Mouse (Mus musculus) CH12.LX (cell line): ENCODE measurements around the gene Gal3st2. TPM values are rescaled to one million over a fixed set of nuclear protein-coding genes. Genes with fewer than 3 reads are reported as not detected.
"Not testable (repeated sequence)": the region's sequence is repeated elsewhere in the genome, so short reads cannot be mapped to it uniquely, and the experiment has no call there.

Experiments used
- DNase-seq: peaks from one replicate; pipeline ENCODE4 v3.0.0-alpha.2; 2013; ENCODE audit errors: extremely low read depth
- H3K27ac ChIP-seq: 2 replicates; pipeline ENCODE4 v1.5.1; 2012; ENCODE audit warnings: low read depth, mild to moderate bottlenecking, control low read depth, moderate library complexity; ENCODE audit not compliant: insufficient read depth
- H3K27me3 ChIP-seq: replicated peaks from 2 replicates; pipeline ENCODE3; 2012; ENCODE audit warnings: inconsistent platforms
- H3K36me3 ChIP-seq, 2 experiments: replicated peaks in 1 of 2; 2 replicates each; pipeline versions ENCODE3 to v1.6.1; 2012; ENCODE audit warnings: inconsistent platforms in 1 of 2, low read length in 1 of 2, mild to moderate bottlenecking in 1 of 2, mixed read lengths in 1 of 2, moderate library complexity in 1 of 2; ENCODE audit not compliant: control insufficient read depth in 1 of 2, insufficient read depth in 1 of 2
- H3K4me1 ChIP-seq, 2 experiments: 2 replicates each; pipeline ENCODE4 v1.6.1; 2012; ENCODE audit warnings: inconsistent platforms in 1 of 2, moderate library complexity in 1 of 2; ENCODE audit not compliant: insufficient read depth in 2 of 2, control insufficient read depth in 1 of 2
- H3K4me2 ChIP-seq: 2 replicates; pipeline ENCODE4 v1.6.1; 2012; ENCODE audit warnings: low read depth, mild to moderate bottlenecking, control low read depth; ENCODE audit not compliant: poor library complexity, insufficient read depth, severe bottlenecking
- H3K4me3 ChIP-seq, 3 experiments: fragments of 150-350 bp in 1 of 3; sonication (generic) in 1 of 3; replicated peaks in 1 of 3; 2 replicates each; pipeline versions ENCODE3 to v1.5.1; 2011 to 2012; ENCODE audit warnings: low read depth in 2 of 3, low read length in 2 of 3, mild to moderate bottlenecking in 2 of 3, moderate library complexity in 2 of 3, control low read depth in 1 of 3, improper control_type of control experiment in 1 of 3, inconsistent platforms in 1 of 3, mixed read lengths in 1 of 3; ENCODE audit not compliant: poor library complexity in 1 of 3
- H3K79me2 ChIP-seq: replicated peaks from 2 replicates; pipeline ENCODE4 v1.6.1; 2012; ENCODE audit warnings: mild to moderate bottlenecking, moderate library complexity; ENCODE audit not compliant: control insufficient read depth, poor library complexity, insufficient read depth, severe bottlenecking; ENCODE audit errors: extremely low read depth
- H3K9ac ChIP-seq: 2 replicates; pipeline ENCODE4 v1.6.1; 2012; ENCODE audit warnings: low read depth, mild to moderate bottlenecking, control low read depth, moderate library complexity; ENCODE audit not compliant: insufficient read depth
- H3K9me3 ChIP-seq: replicated peaks from 2 replicates; pipeline ENCODE3; 2012; ENCODE audit warnings: low read length, inconsistent platforms, mixed read lengths
- CTCF ChIP-seq, 2 experiments: IDR thresholded peaks in 1 of 2; conservative IDR thresholded peaks in 1 of 2; 2 replicates each; pipeline ENCODE4 v1.5.1; 2011 to 2012; ENCODE audit warnings: low read depth in 2 of 2, low read length in 2 of 2, improper control_type of control experiment in 1 of 2, inconsistent platforms in 1 of 2, mild to moderate bottlenecking in 1 of 2, moderate library complexity in 1 of 2
- E2F4 ChIP-seq: IDR thresholded peaks from 2 replicates; pipeline ENCODE4 v1.6.1; 2011; ENCODE audit warnings: low read depth, low read length, improper control_type of control experiment; ENCODE audit not compliant: insufficient replicate concordance
- ELF1 ChIP-seq: IDR thresholded peaks from 2 replicates; pipeline ENCODE4 v1.6.1; 2014; ENCODE audit warnings: low read depth, mild to moderate bottlenecking, inconsistent platforms, low read length, improper control_type of control experiment
- EP300 ChIP-seq: IDR thresholded peaks from 2 replicates; pipeline ENCODE4 v1.6.1; 2011; ENCODE audit warnings: low read length, improper control_type of control experiment
- GABPA ChIP-seq: IDR thresholded peaks from 2 replicates; pipeline ENCODE4 v1.6.1; 2012; ENCODE audit warnings: low read depth, low read length, improper control_type of control experiment, inconsistent platforms; ENCODE audit not compliant: insufficient replicate concordance
- KAT2A ChIP-seq: IDR thresholded peaks from 2 replicates; pipeline ENCODE4 v1.6.1; 2012; ENCODE audit warnings: low read length, improper control_type of control experiment, inconsistent platforms; ENCODE audit not compliant: insufficient replicate concordance
- MAX ChIP-seq: IDR thresholded peaks from 2 replicates; pipeline ENCODE4 v1.6.1; 2011; ENCODE audit warnings: low read length, improper control_type of control experiment
- MXI1 ChIP-seq: IDR thresholded peaks from 2 replicates; pipeline ENCODE4 v1.6.1; 2011; ENCODE audit warnings: mild to moderate bottlenecking, low read depth, low read length, improper control_type of control experiment
- MYC ChIP-seq: IDR thresholded peaks from 2 replicates; pipeline ENCODE4 v1.6.1; 2011; ENCODE audit warnings: low read depth, mild to moderate bottlenecking, improper control_type of control experiment, low read length
- PAX5 ChIP-seq: IDR thresholded peaks from 2 replicates; pipeline ENCODE4 v1.6.1; 2012; ENCODE audit warnings: low read length, inconsistent platforms, mixed read lengths
- SIN3A ChIP-seq: IDR thresholded peaks from 2 replicates; pipeline ENCODE4 v1.6.1; 2012; ENCODE audit warnings: low read length, improper control_type of control experiment, inconsistent platforms
- SMC3 ChIP-seq: IDR thresholded peaks from 2 replicates; pipeline ENCODE4 v1.6.1; 2011; ENCODE audit warnings: low read depth, low read length, improper control_type of control experiment
- USF1 ChIP-seq: IDR thresholded peaks from 2 replicates; pipeline ENCODE4 v1.6.1; 2014; ENCODE audit warnings: low read depth, mild to moderate bottlenecking, inconsistent platforms, low read length, improper control_type of control experiment
- ZKSCAN1 ChIP-seq: IDR thresholded peaks from 2 replicates; pipeline ENCODE4 v1.6.1; 2012; ENCODE audit warnings: low read depth, inconsistent platforms, low read length, improper control_type of control experiment, borderline replicate concordance
- dilution Hi-C: fragments of 300-500 bp; cut with MboI; formaldehyde crosslinking; loops from 2 replicates; pipeline ENCODE4 v1.14.3; 2020; ENCODE audit warnings: low sequenced_read_pairs; ENCODE audit not compliant: extremely low pct_unique_long_range_greater_than_20kb, extremely low pct_ligation_motif_present
- in situ Hi-C: fragments of 300-500 bp; cut with MboI; formaldehyde crosslinking; loops from 3 replicates; pipeline ENCODE4 v1.14.3; 2019; ENCODE audit warnings: low sequenced_read_pairs, low pct_ligation_motif_present, low pct_unique_long_range_greater_than_20kb, mixed read lengths
- polyA plus RNA-seq: library from polyadenylated mRNA; unstranded; fragments of >175 nt; gene quantifications from 2 replicates; pipeline ENCODE4 v1.2.1, GENCODE M21; 2012; ENCODE audit warnings: low read depth; ENCODE audit not compliant: insufficient read length
- total RNA-seq, 2 experiments: library from RNA; depleted of rRNA; stranded (reverse); fragments of 300-350 nt in 1 of 2; fragments of >200 nt in 1 of 2; gene quantifications; 2 replicates each; pipeline ENCODE4 v1.2.3; 2012 to 2014

Gene Gal3st2
- 0.04 TPM in 1 of 2 replicates, not detected in the other for total RNA-seq (2012; rRNA removed)
- not detected in 2 replicates for total RNA-seq (2014; rRNA removed)
- not detected in 2 replicates for polyA plus RNA-seq

- H3K9ac ChIP-seq, H3K4me2 ChIP-seq, H3K27me3 ChIP-seq, H3K79me2 ChIP-seq, H3K4me1 ChIP-seq, in situ Hi-C loops, DNase-seq, H3K36me3 ChIP-seq, H3K4me3 ChIP-seq, dilution Hi-C loops, H3K9me3 ChIP-seq, H3K27ac ChIP-seq: not testable (repeated sequence)
Measured at GRCm38 (mm10) chr1:93861048-93861447, at the start of gene Gal3st2. Gal3st2 (plus strand) TSS chr1:93861306.

GRCm38 (mm10) chr1:93811495-93812039 is 49.5 kb upstream of the Gal3st2 start:
- Histone ChIP-seq H3K4me3 (no peak overlapping the region), H3K27me3 (no peaks in the 10 kb centered on the region), H3K4me2 (no peak overlapping the region), H3K27ac (no peak overlapping the region), H3K36me3 (peaks cover 74 to 89% of the 10 kb centered on the region in 2 experiments), H3K79me2 (no peaks in the 10 kb centered on the region), H3K9me3 (no peaks in the 10 kb centered on the region), H3K4me1 (no peaks in the 10 kb centered on the region), H3K9ac (no peak overlapping the region)
- in situ Hi-C loops (loop anchor here (10.0 kb wide), 1 partner anchor 233 kb away; no protein-coding TSS in a partner anchor), dilution Hi-C loops (no loop called here)
- TF ChIP-seq ZKSCAN1 (no peak), KAT2A (no peak), EP300 (no peak), E2F4 (no peak), MAX (no peak), PAX5 (no peak), GABPA (no peak), CTCF (conservative IDR thresholded peaks at IDR 0.05 in 1 of 2, IDR thresholded peaks at IDR 0.05 in 1 of 2; ENCODE audit: low read depth in 2 of 2, low read length in 2 of 2) (no peak), USF1 (no peak), MXI1 (no peak), SMC3 (no peak)
- no peak for DNase-seq

DNA sequence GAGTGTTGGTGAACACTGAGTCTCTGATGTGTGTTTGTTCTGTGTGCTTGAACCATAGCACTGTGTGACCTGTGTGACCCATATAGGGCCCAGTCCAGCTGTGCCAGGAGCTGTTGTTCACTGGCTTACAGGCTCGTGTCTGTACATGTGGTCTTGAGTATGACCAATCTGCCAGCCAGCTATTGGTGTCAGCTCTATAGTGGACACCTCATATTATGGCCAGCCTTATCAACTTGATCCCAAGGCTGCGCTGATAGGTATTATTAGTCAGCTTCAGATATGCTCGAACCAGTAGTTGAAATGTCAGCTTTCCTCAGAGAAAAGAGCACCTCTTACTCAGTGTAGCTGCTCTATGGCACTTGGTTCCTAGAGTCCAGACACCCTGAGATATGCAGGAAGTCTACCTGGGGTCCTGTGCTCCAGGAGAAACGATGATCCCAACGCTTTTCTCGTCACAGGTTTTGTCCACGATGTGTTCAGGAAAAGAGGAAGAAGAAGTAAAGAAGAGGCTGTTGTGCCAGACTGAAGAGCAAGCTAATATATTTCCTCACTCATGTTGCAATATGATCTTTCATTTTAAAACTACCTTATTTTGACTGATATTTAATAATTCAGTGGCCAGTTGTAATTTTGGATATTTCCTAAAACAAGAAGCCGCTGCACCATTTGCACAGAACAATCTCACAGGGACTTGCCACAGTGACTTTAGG is 43.1 kb upstream of the Gal3st2 start:
- Histone ChIP-seq H3K4me1 (no peaks in the 10 kb centered on the region), H3K36me3 (peaks cover 64 to 95% of the 10 kb centered on the region in 2 experiments), H3K27me3 (no peaks in the 10 kb centered on the region), H3K79me2 (no peaks in the 10 kb centered on the region), H3K4me3 (no peak overlapping the region), H3K9me3 (no peaks in the 10 kb centered on the region), H3K9ac (no peak overlapping the region)
- no peak for DNase-seq
- dilution Hi-C loops: no loop called here
- TF ChIP-seq SIN3A (no peak), MAX (no peak), USF1 (no peak), MYC (no peak), ELF1 (no peak)
- TF ChIP-seq, all 38 proteins: peak for 0
- H3K27ac ChIP-seq: no peak overlapping the region
- in situ Hi-C loops: loop anchor here (10.0 kb wide), 1 partner anchor 227 kb away; no protein-coding TSS in a partner anchor
- H3K4me2 ChIP-seq: no peak overlapping the region
